Mouse (Mus musculus) neural tube, postnatal 0 days (tissue): ENCODE measurements around the gene Hnrnpa0. TPM values are rescaled to one million over a fixed set of nuclear protein-coding genes. Genes with fewer than 3 reads are reported as not detected.

Source experiments
- polyA plus RNA-seq: library from polyadenylated mRNA; unstranded; fragments of >200 nt; fragmentation: Nextera tagmentation; extraction: Ambion mirVana; gene quantifications from 2 replicates; pipeline ENCODE4 v1.2.1, GENCODE M21; 2015

Hnrnpa0 gene
- polyA plus RNA-seq, result 46.2 and 51.9 TPM in 2 replicates

GRCm38 (mm10) chr13:58128396-58128767 is at the start of gene Hnrnpa0:
Gene Hnrnpa0, minus strand, starts transcription at chr13:58128556.

GRCm38 (mm10) chr13:58157447-58158098 is 29.2 kb upstream of the Hnrnpa0 start, which contains the start of gene Idnk:
Gene Idnk, plus strand, starts transcription at chr13:58157649.

DNA sequence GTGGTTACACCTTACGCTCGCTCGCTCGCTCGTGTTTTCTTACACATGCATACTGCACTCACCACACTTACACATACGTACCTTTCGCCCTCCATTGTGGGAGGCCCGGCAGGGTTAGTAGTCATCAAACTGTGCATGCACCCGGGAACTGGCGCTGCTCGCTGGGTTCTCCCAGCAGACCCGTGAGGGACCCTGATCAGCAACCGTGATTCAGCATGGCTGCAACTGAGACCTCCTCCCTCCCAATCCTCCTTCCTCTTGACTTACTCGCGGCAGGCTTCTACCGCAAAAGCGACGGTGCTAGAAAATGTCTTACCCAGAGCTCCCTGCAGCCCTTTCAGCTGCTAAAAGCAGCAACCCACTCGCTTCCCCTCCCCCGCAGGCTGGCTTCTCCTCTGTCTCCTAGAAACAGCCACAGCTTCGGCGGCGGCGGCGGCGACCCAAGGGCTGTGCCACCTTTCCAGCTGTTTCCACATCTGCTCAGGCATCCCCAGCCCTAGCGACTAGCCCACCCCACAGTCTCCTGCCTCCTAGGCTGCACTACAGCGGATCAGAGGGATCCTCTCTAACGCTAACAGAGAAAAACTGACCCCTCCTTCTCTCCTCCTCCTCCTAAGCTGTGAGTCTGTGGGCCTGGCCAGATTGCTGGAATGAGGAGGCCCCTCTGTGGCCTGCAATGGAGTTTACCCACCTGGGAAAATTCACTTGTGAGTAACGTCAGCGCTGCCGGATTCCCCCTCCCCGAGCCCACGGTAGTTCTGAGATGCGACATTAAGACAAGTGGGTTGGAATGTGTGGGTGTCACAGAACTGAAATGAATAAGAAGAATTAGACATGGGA is 15.1 kb downstream of the Hnrnpa0 start, which contains the start of gene Klhl3:
TSS of gene Klhl3 (minus strand) at position 532 of the 840 bp plus-strand sequence.

Other genes starting within 250 kb of the Hnrnpa0 start
- 106 and 116 TPM in 2 replicates for gene Spock1, start 220.2 kb downstream of the Hnrnpa0 start, polyA plus RNA-seq
- 13.4 and 15.6 TPM in 2 replicates for gene Klhl3, start 15.0 kb downstream of the Hnrnpa0 start, polyA plus RNA-seq
- 57.1 and 63.7 TPM in 2 replicates for gene Idnk, start 29.1 kb upstream of the Hnrnpa0 start, polyA plus RNA-seq
- 112 and 115 TPM in 2 replicates for gene Ubqln1, start 87.1 kb upstream of the Hnrnpa0 start, polyA plus RNA-seq
- 43.9 and 48.8 TPM in 2 replicates for gene Gkap1, start 147.1 kb upstream of the Hnrnpa0 start, polyA plus RNA-seq
- gene Kif27, start 230.6 kb upstream of the Hnrnpa0 start, polyA plus RNA-seq, result 1.2 and 2.0 TPM in 2 replicates